Comparison of ENCODE assay signal across 9 mouse cellular contexts in genomic region chr11:97176851-97177250, GRCm38 (mm10). TPM values are rescaled to one million over a fixed set of nuclear protein-coding genes. Genes with fewer than 3 reads are reported as not detected.
DNase-seq lines count a peak whose midpoint lies in the region; ATAC-seq lines count a peak whose summit lies in the region.
"Had no signal": no experiment of that assay in that cellular context is flagged by ENCODE, and none has a peak within 500 bp of the region (broad histone marks: within the 10 kb centered on the region; RNA-seq: fewer than 3 reads in every experiment).

No protein-coding gene starts in this region.

- H3K27me3 ChIP-seq in heart, embryonic 12.5 days (replicated peaks), result no peaks in the 10 kb centered on the region
- H3K27me3 ChIP-seq: hindbrain, embryonic 15.5 days had no signal

- no peaks in the 10 kb centered on the region for H3K4me1 ChIP-seq in heart, embryonic 12.5 days (replicated peaks)
- H3K4me1 ChIP-seq: hindbrain, embryonic 15.5 days had no signal

- no peak overlapping the region for H3K4me2 ChIP-seq in heart, embryonic 12.5 days
- H3K4me2 ChIP-seq: hindbrain, embryonic 15.5 days had no signal

- ATAC-seq in heart, embryonic 12.5 days (ENCODE audit: insufficient number of reproducible peaks, low FRiP score), result no peak

- peak; percentile 36 for DNase-seq in heart, adult 8-10 months (ENCODE audit: low spot score)
- peak; percentile 57 for DNase-seq in right cerebral cortex, adult 2 months (ENCODE audit: low spot score in 2 of 2)
- DNase-seq in right cerebral cortex, postnatal 36 days (ENCODE audit: low spot score in 2 of 2), result no peak
- DNase-seq in brain, adult 2 months (ENCODE audit: low read depth, low spot score), result peak; percentile 76
- peak; percentile 50 for DNase-seq in heart, postnatal 4 days
- peak; percentile 54 for DNase-seq in mesoderm, embryonic 11.5 days (ENCODE audit: low read depth, low spot score)
- no peak for DNase-seq in ovary, postnatal 36 days (ENCODE audit: low spot score)

- H3K4me3 ChIP-seq in heart, embryonic 12.5 days, result no peak overlapping the region
- H3K4me3 ChIP-seq: hindbrain, embryonic 15.5 days had no signal

- peaks cover 94% of the 10 kb centered on the region for H3K36me3 ChIP-seq in heart, embryonic 12.5 days

- no peak overlapping the region for H3K27ac ChIP-seq in heart, embryonic 12.5 days (ENCODE audit: poor library complexity, severe bottlenecking)
- H3K27ac ChIP-seq: hindbrain, embryonic 15.5 days had no signal

- no peak overlapping the region for H3K9ac ChIP-seq in heart, embryonic 12.5 days
- H3K9ac ChIP-seq: hindbrain, embryonic 15.5 days had no signal

- 51% methylated on average over 3 of the region's 3 CpGs for WGBS in heart, embryonic 12.5 days

- no peaks in the 10 kb centered on the region for H3K9me3 ChIP-seq in heart, embryonic 12.5 days (replicated peaks)
- H3K9me3 ChIP-seq: hindbrain, embryonic 15.5 days had no signal

RNA-seq across cellular contexts. Expression of gene Kpnb1, which starts 10.8 kb away (rescaled TPM):
- 10 to 100 TPM; 78.7 to 80.0 (median 79.7) TPM for total RNA-seq in heart, adult 8-10 months (2022)
- polyA plus RNA-seq in heart, embryonic 12.5 days (2016; fragmentation: Nextera tagmentation; extraction: Ambion mirVana), result 41.7 and 45.4 TPM in 2 replicates
- 100 to 1,000 TPM; 160 to 162 TPM for total RNA-seq in heart, postnatal 4 days (2021)

RNA-seq across cellular contexts. Expression of gene Tbkbp1, which starts 25.6 kb away (rescaled TPM):
- total RNA-seq in heart, adult 8-10 months (2022), result 10 to 100 TPM; 12.2 to 14.9 (median 13.9) TPM
- 10.6 and 12.6 TPM in 2 replicates for polyA plus RNA-seq in heart, embryonic 12.5 days (2016; fragmentation: Nextera tagmentation; extraction: Ambion mirVana)
- total RNA-seq in heart, postnatal 4 days (2021), result 10 to 100 TPM; 17.0 to 17.7 TPM

Comparison
In these comparisons a context has a peak if more than half of its experiments do, and no peak if none do; other contexts are left out.
1. DNase-seq: peak in heart, adult 8-10 months (single experiment), right cerebral cortex, adult 2 months (2 of 2), brain, adult 2 months (single experiment), heart, postnatal 4 days (single experiment) and mesoderm, embryonic 11.5 days (single experiment); none in right cerebral cortex, postnatal 36 days (0 of 2) and ovary, postnatal 36 days (single experiment).